Comparison of ENCODE assay signal across 31 mouse cellular contexts in genomic region chr8:54120115-54120514, GRCm38 (mm10). TPM values are rescaled to one million over a fixed set of nuclear protein-coding genes. Genes with fewer than 3 reads are reported as not detected.
DNase-seq lines count a peak whose midpoint lies in the region; ATAC-seq and TF ChIP-seq lines count a peak whose summit lies in the region.
"Had no signal": no experiment of that assay in that cellular context is flagged by ENCODE, and none has a peak within 500 bp of the region (broad histone marks: within the 10 kb centered on the region; RNA-seq: fewer than 3 reads in every experiment).

No protein-coding gene starts in this region.

- H3K27me3 ChIP-seq in forebrain, embryonic 16.5 days (replicated peaks; ENCODE audit: control insufficient read depth, insufficient read depth, low read length), result no peaks in the 10 kb centered on the region
- H3K27me3 ChIP-seq in forebrain, embryonic 13.5 days, result no peaks in the 10 kb centered on the region
- H3K27me3 ChIP-seq in intestine, embryonic 15.5 days (replicated peaks), result no peaks in the 10 kb centered on the region
- H3K27me3 ChIP-seq: embryonic facial prominence, embryonic 13.5 days; heart, embryonic 12.5 days; limb, embryonic 12.5 days; liver, embryonic 15.5 days; megakaryocyte, embryonic 14.5 days; midbrain, embryonic 13.5 days; neural tube, embryonic 13.5 days; stomach, embryonic 15.5 days had no signal

- no peak overlapping the region for H3K27ac ChIP-seq in forebrain, embryonic 16.5 days (ENCODE audit: low read length)
- H3K27ac ChIP-seq in forebrain, embryonic 13.5 days, result no peak overlapping the region
- no peak overlapping the region for H3K27ac ChIP-seq in intestine, embryonic 15.5 days
- H3K27ac ChIP-seq: embryonic facial prominence, embryonic 13.5 days; forebrain, embryonic 10.5 days; gastrocnemius, adult 2 months; heart, adult 2 months; hindbrain, embryonic 10.5 days; limb, embryonic 12.5 days; liver, embryonic 15.5 days; midbrain, embryonic 13.5 days; neural tube, embryonic 13.5 days; stomach, embryonic 15.5 days had no signal

- no peaks in the 10 kb centered on the region for H3K36me3 ChIP-seq in forebrain, embryonic 16.5 days (ENCODE audit: control insufficient read depth, insufficient read depth)
- H3K36me3 ChIP-seq in forebrain, embryonic 13.5 days (ENCODE audit: poor library complexity, severe bottlenecking), result no peaks in the 10 kb centered on the region
- no peaks in the 10 kb centered on the region for H3K36me3 ChIP-seq in intestine, embryonic 15.5 days
- H3K36me3 ChIP-seq: embryonic facial prominence, embryonic 13.5 days; forebrain, embryonic 10.5 days; heart, embryonic 12.5 days; hindbrain, embryonic 10.5 days; limb, embryonic 12.5 days; liver, embryonic 15.5 days; midbrain, embryonic 13.5 days; neural tube, embryonic 13.5 days; stomach, embryonic 15.5 days had no signal

- no peaks in the 10 kb centered on the region for H3K9me3 ChIP-seq in forebrain, embryonic 16.5 days (ENCODE audit: control insufficient read depth, low read length)
- H3K9me3 ChIP-seq in forebrain, embryonic 13.5 days (replicated peaks), result no peaks in the 10 kb centered on the region
- H3K9me3 ChIP-seq in intestine, embryonic 15.5 days, result no peaks in the 10 kb centered on the region
- H3K9me3 ChIP-seq: embryonic facial prominence, embryonic 13.5 days; forebrain, embryonic 10.5 days; heart, embryonic 12.5 days; hindbrain, embryonic 10.5 days; limb, embryonic 12.5 days; liver, embryonic 15.5 days; megakaryocyte, embryonic 14.5 days; midbrain, embryonic 13.5 days; neural tube, embryonic 13.5 days; stomach, embryonic 15.5 days had no signal

- DNase-seq in 416B (ENCODE audit: low read depth), result peak; percentile 78
- DNase-seq in brain, embryonic 14.5 days (ENCODE audit: low read depth), result peak; percentile 33
- no peak for DNase-seq in right cerebral cortex, adult 2 months (ENCODE audit: low spot score in 2 of 2)
- no peak for DNase-seq in kidney, postnatal 36 days
- DNase-seq: adrenal gland, adult 2 months; cerebellum, adult 9-11 months; gastrocnemius, adult 2 months; gastrocnemius, postnatal 36 days; heart, adult 2 months; kidney, adult 9 months; kidney, postnatal 10 days; layer of hippocampus, adult 9-11 months; lung, embryonic 14.5 days; lung, postnatal 14 days had no signal

- no peak overlapping the region for H3K4me3 ChIP-seq in forebrain, embryonic 16.5 days (replicated peaks; ENCODE audit: low read length)
- H3K4me3 ChIP-seq in forebrain, embryonic 13.5 days, result no peak overlapping the region
- no peak overlapping the region for H3K4me3 ChIP-seq in intestine, embryonic 15.5 days (replicated peaks)
- H3K4me3 ChIP-seq: embryonic facial prominence, embryonic 13.5 days; forebrain, embryonic 10.5 days; gastrocnemius, adult 2 months; heart, adult 2 months; heart, embryonic 12.5 days; hindbrain, embryonic 10.5 days; limb, embryonic 12.5 days; liver, embryonic 15.5 days; megakaryocyte, embryonic 14.5 days; midbrain, embryonic 13.5 days; neural tube, embryonic 13.5 days; stomach, embryonic 15.5 days had no signal

- TF ChIP-seq CTCF in brain, embryonic 14.5 days (IDR thresholded peaks at IDR 0.05; ENCODE audit: borderline replicate concordance, extremely low read depth, insufficient read depth, insufficient read length), result no peak

- ATAC-seq in forebrain, embryonic 16.5 days, result 0 out of 2 replicates have a peak, but pooled peaks have one; percentile 12
- no peak for ATAC-seq in forebrain, embryonic 13.5 days
- peak; percentile 47; the same call in 1 of the 2 replicates for ATAC-seq in megakaryocyte, adult 5-6 weeks (ENCODE audit: poor library complexity, severe bottlenecking)
- ATAC-seq in intestine, embryonic 15.5 days, result no peak
- ATAC-seq: activated CD4-positive, CD25-positive, alpha-beta regulatory T cell, adult 4 months; hindbrain, embryonic 16.5 days; intestine, postnatal 0 days; midbrain, embryonic 13.5 days had no signal

- no peak overlapping the region for H3K4me2 ChIP-seq in forebrain, embryonic 16.5 days (ENCODE audit: low read length)
- H3K4me2 ChIP-seq in forebrain, embryonic 13.5 days, result no peak overlapping the region
- H3K4me2 ChIP-seq in intestine, embryonic 15.5 days (replicated peaks), result no peak overlapping the region
- H3K4me2 ChIP-seq: embryonic facial prominence, embryonic 13.5 days; heart, embryonic 12.5 days; limb, embryonic 12.5 days; liver, embryonic 15.5 days; lung, embryonic 14.5 days; midbrain, embryonic 13.5 days; neural tube, embryonic 13.5 days; stomach, embryonic 15.5 days had no signal

- no peak for TF ChIP-seq POLR2A in brain, embryonic 14.5 days (IDR thresholded peaks at IDR 0.05; ENCODE audit: borderline replicate concordance, extremely low read depth, insufficient read depth, insufficient read length, poor library complexity, severe bottlenecking)

- whole genome bisulfite sequencing in forebrain, embryonic 16.5 days, result 86% methylated on average over 7 of the region's 7 CpGs
- 92% methylated on average over 7 of the region's 7 CpGs for WGBS in forebrain, embryonic 13.5 days
- 86% methylated on average over 7 of the region's 7 CpGs for WGBS in intestine, embryonic 15.5 days

- no peak overlapping the region for H3K9ac ChIP-seq in forebrain, embryonic 16.5 days (replicated peaks; ENCODE audit: low read depth, low read length)
- H3K9ac ChIP-seq in forebrain, embryonic 13.5 days, result no peak overlapping the region
- no peak overlapping the region for H3K9ac ChIP-seq in intestine, embryonic 15.5 days
- H3K9ac ChIP-seq: embryonic facial prominence, embryonic 13.5 days; heart, embryonic 12.5 days; limb, embryonic 12.5 days; liver, embryonic 15.5 days; lung, embryonic 14.5 days; midbrain, embryonic 13.5 days; neural tube, embryonic 13.5 days; stomach, embryonic 15.5 days had no signal

- H3K4me1 ChIP-seq in forebrain, embryonic 16.5 days (replicated peaks; ENCODE audit: control insufficient read depth, insufficient read depth, low read length), result no peaks in the 10 kb centered on the region
- H3K4me1 ChIP-seq in forebrain, embryonic 13.5 days, result no peaks in the 10 kb centered on the region
- H3K4me1 ChIP-seq in intestine, embryonic 15.5 days (replicated peaks), result no peaks in the 10 kb centered on the region
- H3K4me1 ChIP-seq: embryonic facial prominence, embryonic 13.5 days; forebrain, embryonic 10.5 days; hindbrain, embryonic 10.5 days; limb, embryonic 12.5 days; liver, embryonic 15.5 days; midbrain, embryonic 13.5 days; neural tube, embryonic 13.5 days; stomach, embryonic 15.5 days had no signal

RNA-seq across cellular contexts. Expression of gene Vegfc, which starts 42.7 kb away (rescaled TPM):
- polyA plus RNA-seq in forebrain, embryonic 16.5 days (2015; fragmentation: Nextera tagmentation; extraction: Ambion mirVana), result 1.9 and 2.7 TPM in 2 replicates
- polyA plus RNA-seq in forebrain, embryonic 13.5 days (2015; fragmentation: Nextera tagmentation; extraction: Ambion mirVana), result 2.8 and 3.3 TPM in 2 replicates
- polyA plus RNA-seq in brain, embryonic 14.5 days (2012; rRNA removed), result 3.7 and 5.7 TPM in 2 replicates
- 0.60 and 1.8 TPM in 2 replicates for total RNA-seq in megakaryocyte, adult 5-6 weeks (2015)
- 0.07 TPM in 1 of 2 replicates, not detected in the other for total RNA-seq in megakaryocyte, adult 5-6 weeks (2017)
- 10.0 and 11.1 TPM in 2 replicates for polyA plus RNA-seq in intestine, embryonic 15.5 days (2015; fragmentation: Nextera tagmentation; extraction: Ambion mirVana)

Comparison
In these comparisons a context has a peak if more than half of its experiments do, and no peak if none do; other contexts are left out.
1. ATAC-seq: peak in forebrain, embryonic 16.5 days (single experiment) and megakaryocyte, adult 5-6 weeks (single experiment); none in forebrain, embryonic 13.5 days (single experiment) and intestine, embryonic 15.5 days (single experiment).
2. DNase-seq: peak in 416B (single experiment) and brain, embryonic 14.5 days (single experiment); none in right cerebral cortex, adult 2 months (0 of 2) and kidney, postnatal 36 days (0 of 2).